Mouse (Mus musculus) left cerebral cortex, postnatal 4 days (tissue): ENCODE measurements around the gene Gcsh. TPM values are rescaled to one million over a fixed set of nuclear protein-coding genes. Genes with fewer than 3 reads are reported as not detected.

Source experiments
- DNase-seq: peaks from one replicate; pipeline ENCODE4 v3.0.0-alpha.2; 2022
- intact Hi-C: fragments of 180-260 bp; cut with DNase I; formaldehyde crosslinking; loops from one replicate; pipeline ENCODE4 v1.15.1; 2025
- total RNA-seq, 2 experiments: library from RNA; stranded (reverse); gene quantifications; 2 replicates each; pipeline ENCODE4 v1.2.3; 2021

The Gcsh gene
- total RNA-seq, 2 experiments from 2014 or later: 34.8 to 39.4 TPM

DNA sequence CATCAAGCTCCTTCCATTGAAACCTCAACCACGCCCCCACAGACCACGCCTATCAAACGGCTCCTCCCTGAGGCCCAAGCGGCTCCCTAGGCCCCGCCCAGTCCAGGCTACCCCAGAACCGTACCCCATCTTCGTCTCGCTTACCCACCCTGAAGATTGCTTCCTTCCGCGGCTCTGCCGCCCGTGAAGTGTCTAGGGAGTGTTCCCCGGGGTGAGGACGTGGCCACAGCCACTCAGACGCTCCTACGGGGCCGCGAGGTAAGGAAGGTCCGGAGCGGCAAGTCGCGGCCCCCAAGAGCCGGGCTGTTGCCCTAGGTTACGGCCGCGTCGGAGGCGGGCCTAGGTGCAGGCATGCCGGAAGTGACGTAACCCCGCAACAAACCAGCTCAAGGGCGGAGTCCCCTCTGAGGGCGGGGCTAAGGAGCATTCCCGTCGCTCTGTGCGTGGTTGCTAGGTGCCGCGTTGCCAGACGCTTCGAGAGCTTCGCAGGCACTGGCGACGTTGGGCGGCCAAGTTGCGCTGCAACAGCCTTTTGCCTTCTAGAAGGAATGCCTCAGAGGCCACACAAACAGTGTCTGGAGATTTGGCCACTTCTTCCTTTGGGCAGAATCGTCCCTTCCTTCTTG is 14.6 kb downstream of the Gcsh start, which contains the start of gene 1700030J22Rik:
1700030J22Rik (minus strand) TSS at position 329 of the 626 bp plus-strand sequence.
- peak; percentile 99 for DNase-seq
- intact Hi-C loops: no loop called here

- DNase-seq: no peak
- intact Hi-C loops: no loop called here
These were observed 15.3 kb downstream of the Gcsh start for GRCm38 (mm10) chr8:116978052-116978451.

DNA sequence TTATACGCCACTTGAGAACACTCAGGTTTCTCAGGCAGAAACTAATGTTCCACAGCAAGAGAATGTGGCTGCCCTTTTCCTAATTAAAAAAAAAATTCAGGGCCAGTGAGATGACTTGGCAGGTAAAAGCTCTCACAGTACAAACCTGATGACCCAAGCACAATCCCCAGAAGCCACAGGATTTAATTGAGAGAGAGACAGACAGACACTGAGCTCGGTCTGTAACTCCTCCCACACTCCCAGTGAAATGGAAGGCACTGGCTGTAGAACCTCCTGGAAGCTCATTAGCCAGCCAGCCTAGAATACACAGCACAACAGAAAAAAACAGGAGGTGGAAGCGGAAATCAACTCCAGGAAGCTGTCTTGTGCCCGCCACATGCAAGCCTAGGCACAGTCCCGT is 17.7 kb downstream of the Gcsh start:
- intact Hi-C loops: no loop called here

GRCm38 (mm10) chr8:116975066-116975465 is 18.3 kb downstream of the Gcsh start:
- no peak for DNase-seq
- intact Hi-C loops: no loop called here

More for the DNA sequence above, 17.7 kb downstream of the Gcsh start:
- DNase-seq: no peak

- intact Hi-C loops: no loop called here
- DNase-seq: no peak
These were observed 23.8 kb downstream of the Gcsh start for GRCm38 (mm10) chr8:116969531-116969930.

DNA sequence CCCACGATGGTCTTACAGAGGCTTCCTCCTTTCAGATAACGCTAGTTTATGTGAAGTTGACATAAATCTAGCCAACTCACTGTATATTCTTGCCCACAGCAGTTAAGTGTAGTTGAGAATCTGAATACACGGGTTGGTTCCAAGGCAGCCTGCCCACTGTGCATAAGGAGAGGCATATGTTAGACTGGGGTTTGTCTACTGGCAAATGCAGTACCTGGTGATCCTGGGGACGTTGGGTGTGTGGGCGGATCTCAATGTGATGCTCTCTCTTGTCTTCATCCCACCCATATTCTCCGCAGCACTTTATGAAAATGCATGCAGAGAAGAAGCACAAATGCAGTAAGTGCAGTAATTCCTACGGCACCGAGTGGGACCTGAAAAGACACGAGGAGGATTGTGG is 38.9 kb downstream of the Gcsh start:
- intact Hi-C loops: no loop called here

DNA sequence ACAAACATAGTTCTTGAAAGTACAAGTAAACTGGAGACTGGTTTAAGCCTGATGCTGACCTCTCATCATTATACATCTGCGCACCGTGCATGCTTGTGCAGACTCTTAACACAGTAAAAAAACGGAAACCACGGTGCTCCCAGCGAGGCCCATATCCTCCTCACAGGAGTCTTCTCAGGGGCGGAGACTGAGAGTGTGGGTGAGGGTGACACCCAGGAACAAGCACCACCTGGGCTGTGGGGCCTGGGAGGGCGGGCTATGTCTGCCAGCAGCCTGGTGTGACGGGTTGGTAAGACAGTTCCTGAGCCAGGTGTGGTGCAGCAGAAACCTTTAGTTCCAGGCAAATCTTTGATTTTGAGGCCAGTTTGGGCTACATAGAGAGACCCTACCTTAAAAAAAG is 40.9 kb downstream of the Gcsh start:
- no peak for DNase-seq
- intact Hi-C loops: no loop called here

More for the DNA sequence above, 38.9 kb downstream of the Gcsh start:
- no peak for DNase-seq

DNA sequence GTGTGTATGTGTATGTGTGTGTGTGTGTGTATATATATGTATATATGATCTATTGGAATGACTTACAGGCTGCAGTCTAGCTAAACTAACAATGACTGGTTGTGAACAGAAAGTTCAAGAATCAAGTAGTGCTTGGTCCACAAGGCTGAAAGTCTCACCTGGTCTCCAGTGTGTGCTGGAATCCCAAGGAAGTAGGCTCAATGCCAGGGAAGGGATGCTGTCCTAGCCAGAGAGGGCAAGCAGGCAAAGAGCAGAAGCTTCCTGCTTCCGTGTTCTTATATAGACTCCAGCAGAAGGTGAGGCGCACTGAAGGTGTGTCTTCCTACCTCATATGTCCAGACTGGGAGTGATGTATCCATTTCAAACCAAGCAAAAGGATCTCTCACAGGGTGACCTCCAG is 41.6 kb downstream of the Gcsh start:
- intact Hi-C loops: no loop called here
- no peak for DNase-seq

- no peak for DNase-seq
- intact Hi-C loops: no loop called here
These were observed 42.0 kb downstream of the Gcsh start for GRCm38 (mm10) chr8:116951369-116951768.

DNA sequence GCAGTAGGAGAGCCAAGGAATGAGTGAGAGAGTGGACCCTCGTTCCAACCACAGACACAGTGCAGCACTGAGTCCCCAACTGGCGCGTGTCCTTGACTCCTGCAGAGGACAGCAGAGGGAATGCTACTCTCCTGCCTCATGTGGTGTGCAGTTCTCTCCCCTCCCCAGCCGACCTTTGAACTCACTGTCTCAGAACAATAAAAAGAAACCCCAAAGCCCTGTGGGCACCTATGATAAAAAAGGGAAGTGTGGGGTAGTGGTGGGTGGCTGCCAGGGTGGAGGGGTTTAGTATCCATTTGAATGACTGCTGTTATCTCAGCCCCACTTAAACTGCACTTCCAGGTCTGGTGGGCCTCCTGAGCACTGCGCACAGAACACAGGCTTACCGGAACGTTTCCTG is 45.7 kb downstream of the Gcsh start:
- intact Hi-C loops: no loop called here
- DNase-seq: no peak

GRCm38 (mm10) chr8:116946851-116947250 is 46.5 kb downstream of the Gcsh start:
- no peak for DNase-seq
- intact Hi-C loops: no loop called here

GRCm38 (mm10) chr8:116946268-116946838 is 47.0 kb downstream of the Gcsh start:
- no peak for DNase-seq
- intact Hi-C loops: no loop called here

DNA sequence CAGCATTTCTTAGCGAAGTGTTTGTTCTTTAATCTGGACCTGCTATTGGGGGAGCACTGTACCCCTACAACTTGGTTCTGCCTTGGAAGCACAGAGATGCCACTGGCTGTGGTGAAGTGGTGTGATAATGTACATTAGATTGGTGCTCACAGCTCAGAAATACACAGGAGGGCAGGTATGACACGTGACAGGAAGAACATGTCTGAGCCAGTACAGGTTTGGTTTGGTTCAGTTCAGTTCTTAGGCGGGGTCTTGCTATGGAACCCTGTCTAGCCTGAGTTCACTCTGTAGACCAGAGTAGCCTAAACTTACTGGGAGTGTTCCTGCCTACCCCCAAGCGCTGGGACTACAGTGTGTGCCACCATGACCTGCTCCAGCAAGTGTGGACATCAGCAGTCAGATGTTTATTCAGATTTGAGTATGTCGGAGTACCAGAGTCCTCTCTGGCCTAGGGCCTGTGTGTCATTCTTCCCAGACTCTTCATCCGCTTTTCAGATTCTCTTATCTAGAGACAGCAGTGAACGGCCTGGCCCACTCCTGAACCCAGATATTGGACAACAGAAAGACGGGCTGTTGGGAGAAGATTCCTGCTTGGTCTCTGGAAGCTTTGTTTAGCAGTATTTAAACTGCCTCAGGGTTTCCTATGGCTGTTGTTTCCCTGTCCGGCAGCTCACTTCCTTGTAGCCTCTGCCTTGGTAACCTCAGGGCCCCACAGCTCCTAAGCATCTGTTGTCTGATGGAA is 48.0 kb downstream of the Gcsh start:
- intact Hi-C loops: no loop called here
- DNase-seq: no peak

DNA sequence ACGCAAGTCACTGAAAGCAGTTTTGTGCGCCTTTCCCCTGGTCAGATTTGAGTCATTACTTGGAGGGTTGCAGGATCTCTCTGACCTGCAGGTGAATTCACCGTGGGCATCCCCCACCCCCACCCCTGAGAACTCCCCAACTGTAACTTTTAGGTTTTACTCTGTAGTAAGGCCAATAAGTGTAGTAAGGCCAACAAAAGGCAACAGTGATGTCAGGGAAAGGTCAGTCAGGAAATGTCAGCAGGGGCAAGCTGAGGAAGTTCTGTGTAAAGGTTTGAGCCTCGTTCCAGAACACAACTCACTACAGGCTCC is 49.0 kb downstream of the Gcsh start:
- DNase-seq: no peak
- intact Hi-C loops: no loop called here

- intact Hi-C loops: no loop called here
- peak; percentile 20 for DNase-seq
These were observed 49.6 kb downstream of the Gcsh start for GRCm38 (mm10) chr8:116943555-116944384.

DNA sequence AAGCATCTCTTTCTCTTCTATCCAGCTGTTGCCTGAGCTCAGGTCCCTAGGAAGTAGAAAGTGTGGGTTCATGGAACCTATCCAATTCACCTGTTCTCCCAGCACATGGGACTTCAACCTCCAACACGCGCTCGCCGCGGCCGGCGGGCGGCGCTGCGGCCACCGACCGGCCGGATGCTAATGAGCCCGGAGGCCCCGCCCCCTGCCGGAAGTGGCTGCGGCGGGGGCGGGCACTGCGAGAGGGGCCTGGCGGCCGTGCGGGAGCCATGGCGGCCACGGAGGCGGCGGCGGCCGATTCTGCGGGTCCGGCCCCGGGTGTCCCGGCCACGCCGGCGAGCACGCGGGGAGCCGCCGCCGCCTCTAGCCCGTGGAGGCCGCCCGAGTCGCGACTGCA is 50.2 kb downstream of the Gcsh start, which contains the start of gene Atmin:
Atmin (plus strand) TSS at position 233 of the 394 bp plus-strand sequence.
- intact Hi-C loops: no loop called here
- DNase-seq: peak; percentile 92

GRCm38 (mm10) chr8:116942284-116943058 is 50.9 kb downstream of the Gcsh start:
- intact Hi-C loops: no loop called here
- DNase-seq: no peak

DNA sequence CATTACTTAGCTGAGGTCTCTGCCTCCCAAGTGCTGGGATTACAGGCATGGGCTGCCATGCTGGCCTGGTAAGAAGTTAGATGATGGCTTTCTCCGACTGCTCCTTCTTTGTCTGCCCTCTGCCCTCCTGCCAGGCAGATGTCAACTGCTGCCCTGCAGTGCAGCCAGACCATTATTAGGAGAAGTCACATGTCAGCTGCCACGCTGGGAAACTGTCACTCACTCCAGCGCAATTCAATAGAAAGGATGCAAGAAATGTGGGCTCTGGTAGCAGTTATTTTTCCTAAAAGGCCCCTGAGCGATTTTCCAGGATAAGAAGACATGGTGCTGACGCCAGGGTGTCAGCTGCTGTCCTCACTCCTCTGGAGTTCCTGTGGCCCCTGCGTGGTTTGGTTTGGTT is 57.8 kb downstream of the Gcsh start:
- no peak for DNase-seq
- intact Hi-C loops: no loop called here

DNA sequence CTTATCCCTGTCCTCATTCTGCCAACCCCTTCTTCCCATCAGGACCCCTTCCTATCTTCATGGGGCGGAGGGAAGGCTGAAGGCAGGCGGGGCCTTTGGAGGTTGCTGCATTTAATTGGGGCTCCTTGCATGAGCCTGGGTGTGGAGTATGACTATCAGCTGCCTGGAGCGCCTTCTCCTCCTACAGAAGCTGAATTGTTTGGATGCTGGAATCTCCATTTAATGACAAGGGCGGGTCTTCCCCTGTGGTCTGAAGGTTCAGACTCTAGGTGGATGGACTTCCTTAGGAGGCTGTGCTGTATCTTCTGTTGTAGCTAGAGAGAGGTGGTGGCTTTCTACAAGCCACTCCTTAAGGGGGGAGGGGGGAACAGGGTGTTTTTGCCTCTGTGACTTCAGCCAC is 58.4 kb downstream of the Gcsh start:
- no peak for DNase-seq
- intact Hi-C loops: no loop called here
